Mouse (Mus musculus): Measurements from ENCODE around the gene Gm10037.
"Not testable (repeated sequence)": the region's sequence is repeated elsewhere in the genome, so short reads cannot be mapped to it uniquely, and the experiment has no call there.

The Gm10037 gene

GRCm38 (mm10) chr13:67830911-67831336 lies at the start of gene Gm10037:
Gene Gm10037 (plus strand): TSS chr13:67831106.
- DNase-seq (ENCODE audit: low read depth in 1 of 2, low spot score in 2 of 2): no peak

DNA sequence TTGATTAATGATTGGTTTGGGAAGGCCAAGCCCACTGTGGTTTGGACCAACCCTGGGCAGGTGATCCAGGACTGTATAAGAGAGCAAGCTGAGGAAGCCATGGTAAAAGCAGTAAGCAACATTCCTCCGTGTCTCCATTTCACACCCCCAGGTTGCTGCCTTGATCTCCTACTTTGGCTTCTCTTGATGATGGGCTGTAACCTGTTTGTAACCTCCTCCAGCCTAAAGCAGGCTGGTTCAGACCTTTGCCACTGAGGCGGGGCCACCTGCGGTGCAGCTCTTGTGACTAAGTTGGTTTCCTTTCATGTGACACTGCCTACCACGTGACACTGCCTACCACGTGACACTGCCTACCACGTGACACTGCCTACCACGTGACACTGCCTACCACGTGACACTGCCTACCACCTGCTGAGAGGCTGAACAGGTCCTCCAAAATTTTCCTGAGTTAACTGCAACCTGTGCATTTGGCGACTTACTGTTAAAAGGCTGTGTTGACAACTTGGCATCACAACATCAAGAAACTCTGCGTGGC lies 38.9 kb upstream of the Gm10037 start:
- no peak for DNase-seq (ENCODE audit: low read depth in 1 of 2, low spot score in 2 of 2)

DNA sequence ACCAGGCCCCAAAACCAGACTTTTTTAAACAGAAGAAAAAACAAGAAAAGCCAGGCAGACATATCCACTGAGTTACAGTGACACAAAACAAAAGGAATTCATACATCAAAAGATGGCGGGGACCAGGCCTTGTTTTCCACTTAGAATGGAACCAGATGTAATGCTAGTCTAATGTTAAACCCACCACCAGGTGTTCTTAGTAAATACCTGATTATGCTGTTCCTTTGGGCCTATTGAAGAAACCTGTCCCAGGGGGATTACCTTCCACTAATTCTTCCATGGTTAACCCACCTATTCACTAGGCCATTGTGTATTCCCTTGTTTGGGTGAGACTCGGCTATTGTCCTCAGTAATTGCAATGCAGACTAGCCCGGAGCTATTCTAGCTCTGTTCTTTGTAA lies 32.3 kb upstream of the Gm10037 start:
- DNase-seq (ENCODE audit: low read depth in 1 of 2, low spot score in 2 of 2): no peak

DNA sequence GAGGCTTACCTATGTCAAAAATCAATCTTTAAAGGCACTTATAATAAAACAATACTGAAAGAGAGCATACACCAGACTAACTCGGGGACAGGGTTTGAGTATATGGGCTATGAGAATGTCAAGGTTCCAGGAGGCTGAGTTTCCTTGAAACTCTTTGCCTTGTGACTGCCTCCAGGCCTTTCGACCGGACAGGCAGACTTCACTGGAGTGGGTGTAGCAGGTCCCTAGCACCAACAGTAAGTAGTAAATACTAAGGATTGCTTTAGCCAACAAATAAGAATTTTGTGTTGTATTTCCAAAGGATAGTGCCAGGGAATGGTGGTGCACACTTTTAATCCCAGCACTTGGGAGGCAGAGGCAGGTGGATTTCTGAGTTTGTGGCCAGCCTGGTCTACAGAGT lies 31.8 kb upstream of the Gm10037 start:
- DNase-seq (ENCODE audit: low read depth in 1 of 2, low spot score in 2 of 2): not testable (repeated sequence)

- no peak for DNase-seq (ENCODE audit: low read depth in 1 of 2, low spot score in 2 of 2)
These were observed 19.2 kb upstream of the Gm10037 start for GRCm38 (mm10) chr13:67811651-67812210.

GRCm38 (mm10) chr13:67812961-67813709 lies 17.8 kb upstream of the Gm10037 start:
- DNase-seq (ENCODE audit: low read depth in 1 of 2, low spot score in 2 of 2): no peak

DNA sequence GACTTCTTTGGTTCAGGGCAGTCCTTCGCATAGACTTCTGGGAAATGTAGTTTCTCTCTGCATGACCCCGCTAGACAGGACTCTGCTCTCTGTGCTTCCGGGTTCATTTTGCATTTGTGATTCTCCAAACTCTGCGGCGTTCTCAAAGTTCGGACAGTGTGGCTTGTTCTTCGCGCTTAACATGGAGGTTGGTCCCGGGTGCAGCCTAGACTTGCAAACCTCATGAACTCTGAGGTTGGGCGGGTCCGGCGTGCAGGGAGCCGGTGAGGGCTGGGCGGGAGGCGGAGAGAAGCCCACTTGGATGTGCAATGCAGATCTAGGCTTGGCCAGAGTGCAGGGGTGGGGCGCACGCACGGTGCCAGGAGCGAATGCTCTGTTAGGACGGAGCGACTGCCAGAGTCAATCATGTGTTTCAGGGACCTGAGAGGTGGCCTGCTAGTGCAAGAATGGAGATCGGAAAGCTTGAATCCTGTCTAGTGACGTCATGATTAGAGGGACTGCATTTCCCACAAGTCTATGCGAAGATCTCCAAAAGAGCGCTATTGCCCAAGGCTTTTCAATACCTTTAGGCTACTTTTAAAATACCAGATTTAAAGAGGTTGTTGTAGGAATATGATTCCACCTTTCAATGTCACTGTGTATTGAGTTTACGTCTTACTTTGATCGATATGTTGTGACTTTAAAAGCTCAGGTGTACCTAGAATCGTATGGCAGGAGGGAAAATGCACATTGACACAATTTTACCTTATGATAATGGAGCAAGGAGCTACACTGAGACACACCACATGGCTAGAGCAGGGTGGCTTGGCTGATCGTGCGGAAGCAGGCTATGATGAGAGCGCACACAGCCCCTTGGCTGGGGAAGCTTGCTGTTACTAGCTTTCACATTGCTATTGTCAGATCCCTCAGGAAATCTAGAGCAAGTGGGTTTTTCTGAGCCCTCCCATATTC lies 16.9 kb upstream of the Gm10037 start, which contains the start of gene Zfp273:
Gene Zfp273 (plus strand): TSS at position 31 of the 951 bp plus-strand sequence.
- DNase-seq (ENCODE audit: low read depth in 1 of 2, low spot score in 2 of 2): peak; percentile 18 to 57

DNA sequence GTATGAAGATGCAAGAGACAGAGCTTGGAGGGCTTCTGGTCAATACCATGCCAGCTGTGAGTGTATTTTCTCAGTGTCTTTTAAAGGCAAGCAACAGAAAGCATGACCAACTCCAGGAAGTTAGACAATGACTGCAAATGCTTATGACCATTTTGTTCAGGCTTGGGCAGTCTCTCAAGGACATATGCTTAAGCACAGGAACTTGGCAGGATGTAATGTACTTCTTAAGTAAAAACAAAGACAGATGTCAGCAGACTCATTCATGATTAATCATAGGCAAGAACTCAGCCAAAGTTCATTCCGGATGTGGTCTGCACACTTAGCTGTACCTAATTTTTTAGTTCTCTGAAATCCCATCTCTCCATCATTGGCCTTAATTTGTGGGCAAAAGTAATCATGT lies 12.3 kb upstream of the Gm10037 start:
- no peak for DNase-seq (ENCODE audit: low read depth in 1 of 2, low spot score in 2 of 2)

DNA sequence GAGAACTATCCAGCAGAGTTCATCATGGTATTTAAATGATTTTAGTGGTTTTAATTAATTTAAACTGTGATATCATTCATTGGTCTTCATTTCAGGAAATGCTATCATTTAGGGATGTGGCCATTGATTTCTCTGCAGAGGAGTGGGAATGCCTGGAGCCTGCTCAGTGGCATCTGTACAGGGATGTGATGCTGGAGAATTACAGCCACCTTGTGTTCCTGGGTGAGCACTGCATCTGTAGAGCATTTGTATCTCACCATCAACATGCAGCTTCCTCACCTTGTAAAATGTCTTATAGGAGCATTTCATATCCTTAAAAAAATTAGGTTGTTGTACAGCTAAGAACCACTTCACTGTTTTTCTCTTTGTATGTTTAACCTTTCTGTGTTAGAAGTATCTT lies 2.2 kb downstream of the Gm10037 start:
- DNase-seq (ENCODE audit: low read depth in 1 of 2, low spot score in 2 of 2): not testable (repeated sequence)

DNA sequence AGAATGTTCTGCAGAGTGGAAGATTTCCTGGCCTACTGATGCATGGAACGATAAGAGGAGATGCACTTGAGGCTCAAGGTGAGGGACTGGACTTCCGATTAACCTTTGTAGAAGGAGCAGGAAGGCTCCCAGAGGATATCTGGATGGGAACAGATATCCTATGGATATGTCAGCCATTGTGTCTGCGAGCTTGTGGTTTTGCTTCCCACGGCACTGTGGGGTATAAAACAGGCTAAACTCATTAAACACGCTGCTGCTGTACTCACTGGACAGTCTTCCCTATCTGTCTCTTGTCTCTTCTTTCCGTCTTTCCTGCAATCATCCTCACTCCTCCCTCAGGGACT lies 12.8 kb downstream of the Gm10037 start:
- DNase-seq (ENCODE audit: low read depth in 1 of 2, low spot score in 2 of 2): no peak

GRCm38 (mm10) chr13:67844119-67844852 lies 13.4 kb downstream of the Gm10037 start:
- DNase-seq (ENCODE audit: low read depth in 1 of 2, low spot score in 2 of 2): peak; percentile 5 to 16

DNA sequence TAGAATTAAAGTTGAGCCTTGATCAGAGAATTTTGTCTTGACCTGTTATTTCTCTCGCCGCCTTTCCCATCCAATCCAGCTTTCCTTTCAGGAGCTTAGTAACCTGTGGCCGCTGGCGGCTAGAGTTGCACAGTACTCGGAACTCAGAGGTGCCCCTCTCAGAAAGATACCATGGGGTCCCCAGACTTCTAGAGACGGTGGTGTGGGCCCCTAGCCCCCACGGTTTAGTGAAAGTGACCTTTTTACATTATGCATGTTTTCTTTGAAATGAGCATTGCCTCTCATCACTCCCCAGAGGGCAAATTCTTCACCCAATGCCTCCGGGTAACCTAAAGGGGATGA lies 13.9 kb downstream of the Gm10037 start:
- no peak for DNase-seq (ENCODE audit: low read depth in 1 of 2, low spot score in 2 of 2)

- no peak for DNase-seq (ENCODE audit: low read depth in 1 of 2, low spot score in 2 of 2)
These were observed 19.5 kb downstream of the Gm10037 start for GRCm38 (mm10) chr13:67850361-67850760.

GRCm38 (mm10) chr13:67853130-67853529 lies 22.2 kb downstream of the Gm10037 start:
- no peak for DNase-seq (ENCODE audit: low read depth in 1 of 2, low spot score in 2 of 2)

- DNase-seq (ENCODE audit: low read depth in 1 of 2, low spot score in 2 of 2): no peak
These were observed 23.1 kb downstream of the Gm10037 start for GRCm38 (mm10) chr13:67853983-67854382.

GRCm38 (mm10) chr13:67857317-67857716 lies 26.4 kb downstream of the Gm10037 start:
- no peak for DNase-seq (ENCODE audit: low read depth in 1 of 2, low spot score in 2 of 2)

DNA sequence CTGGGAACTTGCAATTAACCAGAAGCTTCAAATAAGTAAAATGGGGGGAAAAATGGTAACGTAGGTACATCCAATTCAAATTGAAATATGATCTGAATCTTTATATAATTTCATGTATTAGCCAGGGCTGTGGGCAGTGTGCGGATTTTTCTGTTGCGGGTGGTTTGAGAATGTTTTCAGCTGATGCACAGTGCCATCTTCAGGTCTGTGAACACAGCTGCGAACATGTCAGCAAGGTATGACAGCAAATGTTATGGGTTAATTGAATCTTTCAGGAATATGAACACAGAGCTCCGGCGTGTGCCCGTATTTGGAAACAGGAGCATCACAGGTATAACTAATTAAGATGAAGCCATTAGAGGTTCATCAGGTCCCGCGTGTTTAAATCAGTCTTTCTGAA lies 31.6 kb downstream of the Gm10037 start:
- DNase-seq (ENCODE audit: low read depth in 1 of 2, low spot score in 2 of 2): no peak

GRCm38 (mm10) chr13:67863026-67863425 lies 32.1 kb downstream of the Gm10037 start, which contains the start of gene BC048507:
Gene BC048507 (plus strand): TSS chr13:67863326.
- no peak for DNase-seq (ENCODE audit: low read depth in 1 of 2, low spot score in 2 of 2)

DNA sequence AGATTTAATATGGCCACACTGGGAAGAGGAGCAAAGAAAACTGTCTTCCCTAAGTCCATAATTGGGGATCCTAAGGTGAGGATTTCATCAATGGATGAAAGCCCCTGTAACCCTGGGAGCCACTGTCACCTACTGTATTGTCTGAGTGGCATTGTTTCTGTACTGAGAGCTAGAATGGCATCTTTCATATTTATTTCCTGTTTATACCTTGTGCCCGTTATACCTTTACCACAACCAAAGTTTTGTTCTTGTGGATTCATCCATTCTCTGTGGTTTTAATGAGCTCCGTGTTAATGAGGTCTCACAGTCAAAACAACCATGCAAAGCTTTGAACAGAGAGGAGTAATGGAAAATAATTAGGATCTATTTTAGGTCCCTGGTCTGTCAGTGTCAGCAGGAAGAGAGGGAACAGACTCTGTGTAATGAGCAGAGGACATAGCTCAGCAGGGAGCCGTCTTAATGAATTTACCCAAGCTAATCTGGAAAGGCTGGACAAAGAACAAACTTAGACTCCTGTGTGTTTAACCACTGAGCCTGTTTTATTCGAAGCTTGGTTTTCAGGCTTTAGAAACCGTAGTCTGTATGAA lies 34.0 kb downstream of the Gm10037 start:
- DNase-seq (ENCODE audit: low read depth in 1 of 2, low spot score in 2 of 2): no peak

DNA sequence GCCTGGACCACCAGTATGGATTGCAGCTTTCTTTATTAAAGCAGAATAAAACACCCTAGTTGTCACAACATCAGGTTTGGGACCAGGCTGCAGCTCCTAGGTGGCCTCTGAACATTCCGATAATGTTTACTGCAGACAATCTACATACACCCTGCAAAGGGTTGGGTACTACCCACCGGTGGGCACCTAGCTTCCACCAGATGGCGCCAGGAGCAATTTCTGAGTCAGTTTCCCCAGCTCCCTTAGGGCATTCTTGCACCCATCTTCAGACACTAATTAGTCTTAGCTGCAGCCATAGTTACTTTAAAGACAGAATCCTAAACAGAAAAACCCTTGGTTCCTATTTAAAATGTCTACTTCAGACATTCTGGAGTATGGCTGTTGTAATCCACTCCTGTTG lies 37.0 kb downstream of the Gm10037 start:
- DNase-seq (ENCODE audit: low read depth in 1 of 2, low spot score in 2 of 2): no peak

Measured in monocyte, adult 2 months (primary cell).